Mouse (Mus musculus) liver, embryonic 14.5 days (tissue): ENCODE data around the gene Vamp1. TPM values are rescaled to one million over a fixed set of nuclear protein-coding genes. Genes with fewer than 3 reads are reported as not detected.

Experiments
- ATAC-seq: fragments of 200-750 bp; cut with Nextera tagmentation; 2 replicates; pipeline ENCODE4 v1.8.0; 2017; ENCODE audit warnings: moderate number of reproducible peaks, mild to moderate bottlenecking, moderate library complexity; ENCODE audit not compliant: insufficient read depth
- DNase-seq, 3 experiments: peaks; one replicate each; pipeline ENCODE4 v3.0.0-alpha.2; 2012 to 2013; ENCODE audit warnings: low read depth in 3 of 3, low spot score in 3 of 3
- H3K27ac ChIP-seq: fragments of 300-500 bp; sonication (generic); 2 replicates; pipeline ENCODE4 v1.5.1; 2014; ENCODE audit warnings: moderate library complexity, mild to moderate bottlenecking, control low read depth, inconsistent platforms
- H3K27me3 ChIP-seq: fragments of 300-500 bp; sonication (generic); 2 replicates; pipeline ENCODE4 v1.6.1; 2014; ENCODE audit warnings: mild to moderate bottlenecking, low read length, moderate library complexity; ENCODE audit not compliant: control insufficient read depth, insufficient read depth
- H3K36me3 ChIP-seq: fragments of 300-500 bp; sonication (generic); replicated peaks from 2 replicates; pipeline ENCODE4 v1.6.1; 2014; ENCODE audit warnings: low read depth; ENCODE audit not compliant: control insufficient read depth, insufficient read depth
- H3K4me1 ChIP-seq, 2 experiments: fragments of 200-500 bp in 1 of 2; fragments of 300-500 bp in 1 of 2; sonication (generic) in 1 of 2; replicated peaks; 2 replicates each; pipeline ENCODE4 v1.6.1; 2012 to 2014; ENCODE audit warnings: antibody characterized with exemption in 1 of 2, inconsistent platforms in 1 of 2, low read length in 1 of 2; ENCODE audit not compliant: control insufficient read depth in 2 of 2, insufficient read depth in 2 of 2
- H3K4me2 ChIP-seq: fragments of 300-500 bp; sonication (generic); 2 replicates; pipeline ENCODE4 v1.6.1; 2014; ENCODE audit warnings: low read depth, mild to moderate bottlenecking, control low read depth, moderate library complexity
- H3K4me3 ChIP-seq, 2 experiments: fragments of 200-500 bp in 1 of 2; fragments of 300-500 bp in 1 of 2; sonication (generic) in 1 of 2; 2 replicates each; pipeline ENCODE4 v1.5.1; 2012 to 2014; ENCODE audit warnings: low read depth in 2 of 2, low read length in 2 of 2, mild to moderate bottlenecking in 2 of 2, control low read depth in 1 of 2, inconsistent platforms in 1 of 2, moderate library complexity in 1 of 2; ENCODE audit not compliant: insufficient read depth in 1 of 2
- H3K9ac ChIP-seq: fragments of 300-500 bp; sonication (generic); replicated peaks from 2 replicates; pipeline ENCODE4 v1.6.1; 2014; ENCODE audit warnings: mild to moderate bottlenecking, control low read depth, moderate library complexity
- H3K9me3 ChIP-seq: fragments of 300-500 bp; sonication (generic); 2 replicates; pipeline ENCODE4 v1.6.1; 2016; ENCODE audit warnings: low read length, mixed read lengths; ENCODE audit not compliant: control insufficient read depth
- CTCF ChIP-seq: IDR thresholded peaks from 2 replicates; pipeline ENCODE4 v1.5.1; 2016; ENCODE audit warnings: antibody characterized with exemption, low read depth, control low read depth
- EP300 ChIP-seq: IDR thresholded peaks from 2 replicates; pipeline ENCODE4 v1.6.1; 2016; ENCODE audit warnings: antibody characterized with exemption, low read depth
- WGBS: fragments of 180-500 bp; shearing (Covaris S2); extraction: QIAGEN DNeasy Blood & Tissue Kit; methylation state at CpG from one replicate; pipeline ENCODE4 v1.1.7; 2014; ENCODE audit not compliant: insufficient replicate concordance; 5-methylcytosine and 5-hydroxymethylcytosine counted together
- polyA plus RNA-seq, 2 experiments: library from polyadenylated mRNA; depleted of rRNA in 1 of 2; stranded (reverse) in 1 of 2; unstranded in 1 of 2; fragments of >200 nt; fragmentation: Nextera tagmentation in 1 of 2; extraction: Ambion mirVana in 1 of 2; gene quantifications; 2 replicates each; pipeline versions ENCODE4 v1.2.1 to v1.2.3; 2012 to 2014

Vamp1 gene
- polyA plus RNA-seq, 2 experiments: 0.94 to 3.5 TPM

DNA sequence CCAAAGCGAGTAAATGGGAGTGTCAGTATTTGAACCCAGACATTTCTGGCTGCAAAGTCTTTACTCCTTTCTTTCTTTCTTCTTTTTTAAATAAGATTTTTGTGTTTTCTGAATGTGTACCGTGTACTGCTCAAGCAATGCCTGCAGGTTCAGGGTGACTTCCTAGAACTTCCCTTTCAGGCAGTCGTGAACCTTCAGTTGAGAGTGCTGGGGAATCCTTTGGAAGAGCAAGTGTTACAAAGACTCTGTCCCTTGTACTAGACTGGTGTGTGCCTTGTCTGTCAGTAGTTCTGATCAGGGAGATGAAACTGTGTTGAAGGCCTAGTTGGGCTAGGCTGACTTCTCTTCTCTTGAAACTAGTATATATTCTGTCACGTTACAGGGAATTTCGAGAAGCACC lies 22.5 kb upstream of the Vamp1 start:
- Histone ChIP-seq H3K4me2 (peak overlapping the region; percentile 98), H3K4me1 (peaks cover 8 to 9% of the 10 kb centered on the region in 2 experiments), H3K27ac (peak overlapping the region; percentile 98), H3K36me3 (peaks cover 39% of the 10 kb centered on the region), H3K9ac (peak overlapping the region; percentile 96), H3K27me3 (no peaks in the 10 kb centered on the region), H3K4me3 (peak overlapping the region; percentile 84 to 91), H3K9me3 (no peaks in the 10 kb centered on the region)
- no peak for DNase-seq
- no peak for ATAC-seq
- WGBS: 7% methylated on average over 5 of the region's 5 CpGs
- no peak for TF ChIP-seq CTCF
- TF ChIP-seq EP300: no peak

DNA sequence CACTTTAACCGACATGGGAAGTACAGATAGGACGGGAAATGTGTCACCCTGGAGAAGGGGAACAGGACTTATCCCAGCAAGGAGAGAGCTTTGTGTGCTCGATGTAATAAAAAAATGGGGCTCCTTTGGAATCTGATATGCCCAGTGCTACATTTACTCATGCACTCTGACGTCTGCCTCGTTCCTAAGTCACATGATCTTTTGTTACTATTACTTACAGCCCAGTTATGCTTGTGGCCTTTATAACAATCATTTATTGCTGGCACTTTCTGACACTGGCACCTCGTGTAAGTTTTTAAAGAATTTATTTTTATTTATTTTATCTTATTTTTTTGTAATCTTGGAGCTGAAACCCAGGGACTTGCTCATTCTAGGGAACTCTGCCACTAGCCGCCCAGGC lies 22.0 kb upstream of the Vamp1 start:
- WGBS: 25% methylated on average over 7 of the region's 7 CpGs
- Histone ChIP-seq H3K27ac (peak overlapping the region; percentile 98), H3K9me3 (no peaks in the 10 kb centered on the region), H3K27me3 (no peaks in the 10 kb centered on the region), H3K9ac (peak overlapping the region; percentile 96), H3K4me1 (peaks cover 8 to 9% of the 10 kb centered on the region in 2 experiments), H3K4me3 (peak overlapping the region; percentile 84 to 91), H3K36me3 (peaks cover 34% of the 10 kb centered on the region), H3K4me2 (peak overlapping the region; percentile 98)
- ATAC-seq: no peak
- DNase-seq: no peak
- TF ChIP-seq EP300: no peak
- no peak for TF ChIP-seq CTCF

- no peak overlapping the region for H3K4me3 ChIP-seq
- no peaks in the 10 kb centered on the region for H3K27me3 ChIP-seq
- DNase-seq: no peak
- H3K9ac ChIP-seq: no peak overlapping the region
- no peaks in the 10 kb centered on the region for H3K9me3 ChIP-seq
- H3K4me1 ChIP-seq: peaks cover 7 to 8% of the 10 kb centered on the region in 2 experiments
- H3K27ac ChIP-seq: no peak overlapping the region
- peaks cover 17% of the 10 kb centered on the region for H3K36me3 ChIP-seq
- no peak overlapping the region for H3K4me2 ChIP-seq
- 52% methylated on average over 1 of the region's 1 CpGs for WGBS
- TF ChIP-seq EP300 (no peak), CTCF (no peak)
- no peak for ATAC-seq
Observed at GRCm38 (mm10) chr6:125195541-125196075, 19.7 kb upstream of the Vamp1 start.

DNA sequence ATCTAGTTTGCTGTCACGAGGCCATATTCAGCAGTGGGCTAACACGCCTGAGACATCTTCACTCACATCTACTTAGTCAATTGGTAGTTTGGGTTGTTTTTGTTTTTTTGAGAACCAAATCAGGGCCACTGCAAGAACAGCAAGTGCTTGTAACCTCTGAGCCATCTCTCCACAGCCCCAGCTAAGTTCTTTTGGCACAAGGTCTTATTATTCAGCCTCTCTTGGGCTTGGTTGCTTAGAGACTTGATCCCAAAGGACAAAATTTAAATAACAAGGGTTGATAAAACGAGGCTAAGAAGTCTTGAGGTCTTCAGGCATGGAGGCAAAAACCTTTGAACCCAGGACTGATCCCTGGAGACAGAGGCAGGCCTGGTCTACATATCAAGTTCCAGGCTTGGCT lies 19.1 kb upstream of the Vamp1 start:
- WGBS: 67% methylated on average over 3 of the region's 3 CpGs
- Histone ChIP-seq H3K4me3 (no peak overlapping the region), H3K4me2 (no peak overlapping the region), H3K4me1 (peaks cover 7 to 8% of the 10 kb centered on the region in 2 experiments), H3K27me3 (no peaks in the 10 kb centered on the region), H3K9me3 (no peaks in the 10 kb centered on the region), H3K27ac (no peak overlapping the region), H3K9ac (no peak overlapping the region), H3K36me3 (peaks cover 17% of the 10 kb centered on the region)
- no peak for DNase-seq
- ATAC-seq: no peak
- TF ChIP-seq CTCF (no peak), EP300 (no peak)

GRCm38 (mm10) chr6:125197166-125197565 lies 18.2 kb upstream of the Vamp1 start:
- ATAC-seq: no peak
- TF ChIP-seq EP300 (no peak), CTCF (no peak)
- WGBS: 78% methylated on average over 5 of the region's 5 CpGs
- DNase-seq: no peak
- H3K27me3 ChIP-seq: no peaks in the 10 kb centered on the region
- H3K4me2 ChIP-seq: no peak overlapping the region
- H3K9ac ChIP-seq: no peak overlapping the region
- no peak overlapping the region for H3K4me3 ChIP-seq
- no peak overlapping the region for H3K27ac ChIP-seq
- H3K36me3 ChIP-seq: peaks cover 17% of the 10 kb centered on the region
- H3K9me3 ChIP-seq: no peaks in the 10 kb centered on the region
- H3K4me1 ChIP-seq: peaks cover 7 to 8% of the 10 kb centered on the region in 2 experiments
